Mouse (Mus musculus): ENCODE results near the gene Myh8. TPM values are rescaled to one million over a fixed set of nuclear protein-coding genes. Genes with fewer than 3 reads are reported as not detected.

The Myh8 gene
- polyA plus RNA-seq, 2 experiments = 39.3 to 74.2 TPM

GRCm38 (mm10) chr11:67260956-67261355, 16.0 kb upstream of the Myh8 start:
- TF ChIP-seq POLR2A (IDR thresholded peaks at IDR 0.05; ENCODE audit: borderline replicate concordance, extremely low read depth, insufficient read depth, insufficient read length) = no peak
- H3K9ac ChIP-seq (ENCODE audit: low read depth, low read length, severe bottlenecking) = no peak overlapping the region
- H3K4me3 ChIP-seq (replicated peaks; ENCODE audit: low read length) = no peak overlapping the region
- ATAC-seq (ENCODE audit: low FRiP score, low read depth) (no peak), DNase-seq (ENCODE audit: low spot score) (no peak)
- no peaks in the 10 kb centered on the region for H3K9me3 ChIP-seq (ENCODE audit: control insufficient read depth, low read length)
- WGBS = 88% methylated on average over 6 of the region's 6 CpGs
- H3K27ac ChIP-seq (replicated peaks; ENCODE audit: low read depth, low read length) = no peak overlapping the region
- H3K4me1 ChIP-seq (ENCODE audit: control insufficient read depth, insufficient read depth, low read length) = no peaks in the 10 kb centered on the region
- no peaks in the 10 kb centered on the region for H3K27me3 ChIP-seq (ENCODE audit: control insufficient read depth, insufficient read depth, low read length)
- no peaks in the 10 kb centered on the region for H3K36me3 ChIP-seq (ENCODE audit: control insufficient read depth, insufficient read depth, low read length)
- H3K4me2 ChIP-seq (replicated peaks; ENCODE audit: low read depth, low read length, severe bottlenecking) = no peak overlapping the region

DNA sequence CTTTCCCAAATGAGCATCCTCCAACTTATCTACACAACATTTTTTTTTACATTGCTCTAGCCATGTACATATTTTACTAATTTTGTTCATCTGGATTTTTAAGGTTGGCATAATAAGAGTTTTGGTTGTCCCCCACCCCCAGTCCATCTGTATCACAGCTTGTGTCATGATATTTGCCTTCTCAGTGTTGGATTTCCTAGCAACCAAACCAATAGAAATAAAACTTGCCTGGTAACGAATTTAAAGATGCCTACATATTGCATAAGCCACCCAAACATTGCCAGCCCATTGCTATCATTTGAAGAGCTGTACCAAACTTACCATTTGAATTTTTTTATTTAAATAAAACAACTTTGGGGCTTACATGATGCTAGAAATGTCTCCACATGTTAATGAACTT, 16.5 kb downstream of the Myh8 start:
- Histone ChIP-seq H3K4me1 (ENCODE audit: control insufficient read depth, insufficient read depth, low read length) (no peaks in the 10 kb centered on the region), H3K9me3 (ENCODE audit: control insufficient read depth, low read length) (0 out of 2 replicates have a peak, but pooled peaks cover 5% of the 10 kb centered on the region), H3K9ac (ENCODE audit: low read depth, low read length, severe bottlenecking) (no peak overlapping the region), H3K4me2 (replicated peaks; ENCODE audit: low read depth, low read length, severe bottlenecking) (no peak overlapping the region), H3K36me3 (ENCODE audit: control insufficient read depth, insufficient read depth, low read length) (no peaks in the 10 kb centered on the region), H3K27me3 (ENCODE audit: control insufficient read depth, insufficient read depth, low read length) (no peaks in the 10 kb centered on the region), H3K27ac (replicated peaks; ENCODE audit: low read depth, low read length) (no peak overlapping the region), H3K4me3 (replicated peaks; ENCODE audit: low read length) (no peak overlapping the region)
- TF ChIP-seq POLR2A (IDR thresholded peaks at IDR 0.05; ENCODE audit: borderline replicate concordance, extremely low read depth, insufficient read depth, insufficient read length) = no peak
- DNase-seq (ENCODE audit: low spot score) = no peak
- 80% methylated on average over 1 of the region's 1 CpGs for WGBS
- ATAC-seq (ENCODE audit: low FRiP score, low read depth) = no peak

GRCm38 (mm10) chr11:67313733-67314452, 37.0 kb downstream of the Myh8 start:
- Histone ChIP-seq H3K9ac (ENCODE audit: low read depth, low read length, severe bottlenecking) (no peak overlapping the region), H3K4me2 (replicated peaks; ENCODE audit: low read depth, low read length, severe bottlenecking) (no peak overlapping the region), H3K27ac (replicated peaks; ENCODE audit: low read depth, low read length) (no peak overlapping the region), H3K27me3 (ENCODE audit: control insufficient read depth, insufficient read depth, low read length) (no peaks in the 10 kb centered on the region), H3K36me3 (ENCODE audit: control insufficient read depth, insufficient read depth, low read length) (no peaks in the 10 kb centered on the region), H3K4me1 (ENCODE audit: control insufficient read depth, insufficient read depth, low read length) (no peaks in the 10 kb centered on the region), H3K9me3 (ENCODE audit: control insufficient read depth, low read length) (no peaks in the 10 kb centered on the region), H3K4me3 (replicated peaks; ENCODE audit: low read length) (no peak overlapping the region)
- whole genome bisulfite sequencing = 36% methylated on average over 15 of the region's 15 CpGs
- DNase-seq (ENCODE audit: low spot score) = peak; percentile 75
- no peak for TF ChIP-seq POLR2A (IDR thresholded peaks at IDR 0.05; ENCODE audit: borderline replicate concordance, extremely low read depth, insufficient read depth, insufficient read length)
- peak; percentile 85 for ATAC-seq (ENCODE audit: low FRiP score, low read depth)

DNA sequence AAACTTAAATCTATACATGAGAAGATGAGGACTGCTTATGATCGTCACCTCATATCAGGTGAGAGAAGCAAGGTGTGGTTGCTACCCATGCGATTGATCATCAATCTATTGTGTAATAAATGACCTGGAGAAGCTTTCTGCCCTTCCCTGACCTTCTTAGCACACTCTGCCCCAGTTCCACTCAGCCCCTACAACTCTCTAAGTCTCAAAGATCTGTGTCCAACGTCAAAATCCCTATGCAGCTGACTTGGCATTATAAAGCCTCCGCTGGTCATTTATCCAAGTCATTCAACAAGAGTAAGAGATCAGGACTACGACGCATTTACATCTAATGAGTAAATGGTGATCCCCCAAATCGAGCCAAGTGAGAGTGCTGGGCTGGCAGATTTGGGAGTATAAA, 44.4 kb downstream of the Myh8 start, which contains the start of gene Myh13:
Gene Myh13, plus strand, starts transcription at position 301 of the 400 bp plus-strand sequence.
- no peak within 1 kb of the TSS for H3K4me2 ChIP-seq (replicated peaks; ENCODE audit: low read depth, low read length, severe bottlenecking)

DNA sequence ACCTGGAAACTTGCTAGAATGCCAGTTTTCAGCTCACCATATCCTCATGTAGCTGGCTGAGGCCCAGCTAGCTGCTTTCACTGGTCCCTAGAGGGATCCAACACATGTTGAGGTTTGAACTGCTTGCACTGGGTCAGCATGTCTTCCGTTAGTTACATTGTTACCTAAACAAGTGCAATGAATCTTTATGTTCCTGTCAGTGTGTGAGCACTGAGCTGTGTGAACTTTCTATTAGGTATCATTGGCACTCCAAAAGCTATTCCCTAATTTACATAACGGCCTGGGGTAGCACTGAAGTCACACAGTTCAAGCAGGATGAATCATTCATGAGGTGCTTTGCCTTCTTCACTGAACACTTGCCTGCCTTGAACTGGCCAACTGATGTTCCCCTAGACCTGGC, 49.6 kb downstream of the Myh8 start:
- Histone ChIP-seq H3K4me3 (replicated peaks; ENCODE audit: low read length) (no peak overlapping the region), H3K4me2 (replicated peaks; ENCODE audit: low read depth, low read length, severe bottlenecking) (no peak overlapping the region), H3K4me1 (ENCODE audit: control insufficient read depth, insufficient read depth, low read length) (peaks cover 2% of the 10 kb centered on the region; the same call in 1 of the 2 replicates), H3K36me3 (ENCODE audit: control insufficient read depth, insufficient read depth, low read length) (no peaks in the 10 kb centered on the region), H3K9ac (ENCODE audit: low read depth, low read length, severe bottlenecking) (no peak overlapping the region), H3K9me3 (ENCODE audit: control insufficient read depth, low read length) (no peaks in the 10 kb centered on the region), H3K27me3 (ENCODE audit: control insufficient read depth, insufficient read depth, low read length) (no peaks in the 10 kb centered on the region), H3K27ac (replicated peaks; ENCODE audit: low read depth, low read length) (no peak overlapping the region)
- ATAC-seq (ENCODE audit: low FRiP score, low read depth) (no peak), DNase-seq (ENCODE audit: low spot score) (peak; percentile 13)
- TF ChIP-seq POLR2A (IDR thresholded peaks at IDR 0.05; ENCODE audit: borderline replicate concordance, extremely low read depth, insufficient read depth, insufficient read length) = no peak
- WGBS = 55% methylated on average over 2 of the region's 2 CpGs

More for the DNA sequence above, 44.4 kb downstream of the Myh8 start, which contains the start of gene Myh13:
- no peak within 1 kb of the TSS for H3K4me3 ChIP-seq (replicated peaks; ENCODE audit: low read length)
- DNase-seq (ENCODE audit: low spot score) = no peak
- no peaks in the 10 kb centered on the region for H3K9me3 ChIP-seq (ENCODE audit: control insufficient read depth, low read length)
- no peak within 1 kb of the TSS for H3K9ac ChIP-seq (ENCODE audit: low read depth, low read length, severe bottlenecking)
- no peak within 1 kb of the TSS for H3K27ac ChIP-seq (replicated peaks; ENCODE audit: low read depth, low read length)
- H3K4me1 ChIP-seq (ENCODE audit: control insufficient read depth, insufficient read depth, low read length) = peaks cover 1% of the 10 kb centered on the region; the same call in 1 of the 2 replicates
- TF ChIP-seq POLR2A (IDR thresholded peaks at IDR 0.05; ENCODE audit: borderline replicate concordance, extremely low read depth, insufficient read depth, insufficient read length) = no peak
- no peaks in the 10 kb centered on the region for H3K27me3 ChIP-seq (ENCODE audit: control insufficient read depth, insufficient read depth, low read length)
- 85% methylated on average over 7 of the region's 7 CpGs for WGBS
- no peaks in the 10 kb centered on the region for H3K36me3 ChIP-seq (ENCODE audit: control insufficient read depth, insufficient read depth, low read length)
- ATAC-seq (ENCODE audit: low FRiP score, low read depth) = no peak

Measured in limb, embryonic 14.5 days (tissue).